Mouse (Mus musculus) limb, embryonic 11.5 days (tissue): ENCODE measurements around the gene Col7a1. TPM values are rescaled to one million over a fixed set of nuclear protein-coding genes. Genes with fewer than 3 reads are reported as not detected.

ENCODE experiments used
- ATAC-seq: fragments of 200-750 bp; cut with Nextera tagmentation; 2 replicates; pipeline ENCODE4 v1.8.0; 2017; ENCODE audit warnings: low read depth; ENCODE audit not compliant: insufficient number of reproducible peaks, low FRiP score, low TSS enrichment
- DNase-seq: peaks from one replicate; pipeline ENCODE4 v3.0.0-alpha.2; 2015; ENCODE audit warnings: low spot score
- H3K27ac ChIP-seq: fragments of 300-500 bp; sonication (generic); replicated peaks from 2 replicates; pipeline ENCODE4 v1.5.1; 2014; ENCODE audit warnings: low read depth, mild to moderate bottlenecking, low read length
- H3K27me3 ChIP-seq: fragments of 300-500 bp; sonication (generic); 2 replicates; pipeline ENCODE4 v1.6.1; 2014; ENCODE audit warnings: mild to moderate bottlenecking, low read length, mixed read lengths; ENCODE audit not compliant: control insufficient read depth, insufficient read depth
- H3K36me3 ChIP-seq: fragments of 300-500 bp; sonication (generic); 2 replicates; pipeline ENCODE4 v1.6.1; 2014; ENCODE audit warnings: mild to moderate bottlenecking, low read length, moderate library complexity, mixed read lengths; ENCODE audit not compliant: control insufficient read depth, insufficient read depth
- H3K4me1 ChIP-seq: fragments of 300-500 bp; sonication (generic); 2 replicates; pipeline ENCODE4 v1.6.1; 2014; ENCODE audit warnings: low read length, mixed read lengths; ENCODE audit not compliant: control insufficient read depth, insufficient read depth
- H3K4me2 ChIP-seq: fragments of 300-500 bp; sonication (generic); 2 replicates; pipeline ENCODE4 v1.6.1; 2014; ENCODE audit warnings: low read depth, mild to moderate bottlenecking, moderate library complexity; ENCODE audit not compliant: severe bottlenecking
- H3K4me3 ChIP-seq: fragments of 300-500 bp; sonication (generic); 2 replicates; pipeline ENCODE4 v1.5.1; 2014; ENCODE audit warnings: low read depth, low read length
- H3K9ac ChIP-seq: fragments of 300-500 bp; sonication (generic); 2 replicates; pipeline ENCODE4 v1.6.1; 2014; ENCODE audit warnings: mild to moderate bottlenecking, low read length
- H3K9me3 ChIP-seq: fragments of 300-500 bp; sonication (generic); 2 replicates; pipeline ENCODE4 v1.6.1; 2016; ENCODE audit warnings: low read length; ENCODE audit not compliant: control insufficient read depth
- WGBS: fragments of 180-500 bp; shearing (Covaris S2); extraction: QIAGEN DNeasy Blood & Tissue Kit; methylation state at CpG from one replicate; pipeline ENCODE4 v1.1.7; 2014; 5-methylcytosine and 5-hydroxymethylcytosine counted together
- polyA plus RNA-seq: library from polyadenylated mRNA; unstranded; fragments of >200 nt; fragmentation: Nextera tagmentation; extraction: Ambion mirVana; gene quantifications from 2 replicates; pipeline ENCODE4 v1.2.1, GENCODE M21; 2014

Col7a1 gene
- polyA plus RNA-seq, 1 experiment from 2014 or later = 4.7 TPM

DNA sequence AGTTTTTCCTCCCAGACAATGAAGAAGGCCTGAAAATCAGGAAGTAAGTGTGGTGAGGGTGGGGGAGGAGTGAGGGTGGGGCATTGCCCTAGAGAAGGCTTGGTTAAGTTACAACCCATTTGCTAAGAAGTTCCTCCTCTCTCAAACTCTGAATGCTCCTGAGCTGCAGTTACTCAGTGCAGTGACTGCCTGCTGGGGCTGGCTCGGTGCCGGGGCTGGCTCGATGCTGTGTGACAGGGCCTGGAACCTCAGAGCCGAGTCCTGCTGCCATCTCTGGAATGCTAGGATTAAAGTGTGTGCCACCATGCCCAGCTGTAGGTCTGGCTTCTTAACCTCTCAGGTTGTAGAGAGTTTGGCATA is 45.8 kb downstream of the Col7a1 start:
- H3K27ac ChIP-seq = no peak overlapping the region
- H3K4me3 ChIP-seq = no peak overlapping the region
- 79% methylated on average over 4 of the region's 4 CpGs for WGBS
- DNase-seq (no peak), ATAC-seq (no peak)
- no peak overlapping the region for H3K9ac ChIP-seq
- no peaks in the 10 kb centered on the region for H3K36me3 ChIP-seq
- H3K27me3 ChIP-seq = no peaks in the 10 kb centered on the region
- H3K4me1 ChIP-seq = 0 out of 2 replicates have a peak, but pooled peaks cover 10% of the 10 kb centered on the region
- no peaks in the 10 kb centered on the region for H3K9me3 ChIP-seq
- no peak overlapping the region for H3K4me2 ChIP-seq

DNA sequence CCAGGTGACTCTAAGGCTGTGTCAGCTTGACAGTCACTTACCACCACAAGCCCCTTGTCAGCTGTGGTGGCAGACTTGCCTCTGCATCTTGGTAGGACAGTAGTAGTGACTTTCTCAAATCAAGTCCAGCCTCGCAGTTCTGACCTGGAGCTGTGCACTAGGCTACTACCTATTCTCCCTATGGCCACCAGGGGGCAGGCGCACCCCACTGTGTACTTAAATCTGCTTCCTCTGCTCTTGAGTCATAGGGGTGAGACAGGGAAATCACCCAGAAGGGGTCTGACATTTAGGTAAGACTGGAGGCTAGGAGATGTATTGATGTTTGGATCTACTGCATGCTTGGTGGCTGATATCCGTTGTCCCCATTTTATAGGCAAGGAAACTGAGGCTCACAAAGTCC is 47.3 kb downstream of the Col7a1 start:
- H3K4me1 ChIP-seq = 0 out of 2 replicates have a peak, but pooled peaks cover 3% of the 10 kb centered on the region
- no peak overlapping the region for H3K4me2 ChIP-seq
- H3K9me3 ChIP-seq = no peaks in the 10 kb centered on the region
- 6% methylated on average over 3 of the region's 3 CpGs for WGBS
- no peak overlapping the region for H3K4me3 ChIP-seq
- ATAC-seq (0 out of 2 replicates have a peak, but pooled peaks have one; percentile 49), DNase-seq (peak; percentile 72)
- H3K36me3 ChIP-seq = no peaks in the 10 kb centered on the region
- no peak overlapping the region for H3K9ac ChIP-seq
- no peak overlapping the region for H3K27ac ChIP-seq
- no peaks in the 10 kb centered on the region for H3K27me3 ChIP-seq

DNA sequence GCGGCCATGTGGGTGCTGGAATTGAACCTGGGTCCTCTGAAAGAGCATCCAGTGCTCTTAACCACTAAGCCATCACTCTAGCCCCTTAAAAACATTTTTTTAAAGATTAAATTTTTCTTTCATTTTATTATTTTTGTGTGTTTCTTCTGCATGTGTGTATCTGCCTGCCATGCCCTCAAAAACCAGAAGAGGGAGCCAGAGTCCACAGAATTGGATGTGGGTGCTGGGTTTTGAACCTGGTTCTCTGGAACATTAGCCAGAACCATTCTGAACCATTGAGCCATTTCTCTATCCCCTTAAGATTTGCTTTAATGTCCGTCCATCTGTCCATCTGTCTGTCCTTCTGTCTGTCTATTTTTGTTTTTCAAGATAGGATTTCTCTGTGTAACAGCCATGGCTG is 49.8 kb downstream of the Col7a1 start:
- Histone ChIP-seq H3K4me1 (no peaks in the 10 kb centered on the region), H3K27ac (no peak overlapping the region), H3K4me3 (no peak overlapping the region), H3K9me3 (no peaks in the 10 kb centered on the region), H3K36me3 (no peaks in the 10 kb centered on the region), H3K27me3 (no peaks in the 10 kb centered on the region), H3K9ac (no peak overlapping the region), H3K4me2 (no peak overlapping the region)
- WGBS = 49% methylated on average over 2 of the region's 2 CpGs
- ATAC-seq = no peak
- DNase-seq = peak; percentile 76

DNA sequence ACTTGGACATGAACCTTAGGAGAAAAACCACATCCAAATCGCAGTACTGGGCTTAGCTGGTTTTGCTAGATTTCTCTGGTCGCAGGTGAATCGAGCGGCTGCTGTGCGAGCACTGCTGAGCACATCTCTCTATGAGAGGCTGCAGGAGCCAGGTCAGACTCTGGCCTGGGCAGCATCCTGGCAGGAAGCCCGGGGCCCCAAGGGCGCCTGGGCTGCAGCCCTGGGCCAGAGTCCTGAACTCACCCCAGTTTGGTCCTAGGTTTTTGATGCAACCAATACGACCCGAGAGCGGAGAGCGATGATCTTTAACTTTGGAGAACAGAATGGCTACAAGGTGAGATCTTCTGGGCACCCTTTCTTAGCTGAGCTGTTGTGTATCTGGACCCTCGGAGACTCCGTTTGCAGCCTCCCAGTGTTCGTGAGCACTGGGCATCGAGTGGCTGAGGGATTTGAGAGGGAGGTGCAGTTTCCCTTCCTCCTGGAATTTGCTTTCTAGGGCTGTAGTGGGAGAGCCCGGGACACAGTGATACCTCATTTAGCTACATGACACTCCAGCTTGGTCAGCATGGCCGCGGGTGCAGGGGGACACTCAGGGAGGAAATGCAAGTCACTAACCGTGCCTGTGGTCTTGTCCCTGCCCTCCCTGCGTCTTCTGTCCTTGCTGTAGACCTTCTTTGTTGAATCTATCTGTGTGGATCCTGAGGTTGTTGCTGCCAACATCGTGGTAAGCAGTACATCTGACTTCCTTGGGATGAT is 53.8 kb downstream of the Col7a1 start:
- Histone ChIP-seq H3K4me3 (no peak overlapping the region), H3K27ac (no peak overlapping the region), H3K36me3 (no peaks in the 10 kb centered on the region), H3K4me1 (peaks cover 8% of the 10 kb centered on the region; the same call in 1 of the 2 replicates), H3K4me2 (no peak overlapping the region), H3K27me3 (no peaks in the 10 kb centered on the region), H3K9ac (no peak overlapping the region), H3K9me3 (no peaks in the 10 kb centered on the region)
- 86% methylated on average over 21 of the region's 21 CpGs for WGBS
- ATAC-seq = no peak
- no peak for DNase-seq

DNA sequence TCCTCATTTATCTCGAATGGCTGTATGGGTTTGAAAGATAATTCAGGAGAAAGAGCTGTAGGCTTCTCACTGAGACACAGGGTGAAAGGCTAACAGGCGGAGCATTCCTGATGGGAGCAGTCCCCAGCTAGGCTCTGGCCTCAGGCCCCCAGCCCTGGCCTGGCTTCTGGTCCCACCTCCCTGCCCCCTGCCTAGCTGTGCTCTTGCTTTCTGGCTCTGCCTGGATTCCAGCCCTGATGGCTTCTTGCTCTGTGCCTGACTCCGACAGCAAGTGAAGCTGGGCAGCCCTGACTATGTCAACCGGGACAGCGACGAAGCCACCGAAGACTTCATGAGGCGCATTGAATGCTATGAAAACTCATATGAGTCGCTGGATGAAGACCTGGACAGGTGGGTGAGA is 54.7 kb downstream of the Col7a1 start:
- Histone ChIP-seq H3K9ac (no peak overlapping the region), H3K9me3 (no peaks in the 10 kb centered on the region), H3K27me3 (no peaks in the 10 kb centered on the region), H3K4me2 (no peak overlapping the region), H3K27ac (no peak overlapping the region), H3K36me3 (no peaks in the 10 kb centered on the region), H3K4me3 (no peak overlapping the region), H3K4me1 (peaks cover 8% of the 10 kb centered on the region; the same call in 1 of the 2 replicates)
- DNase-seq (no peak), ATAC-seq (no peak)
- WGBS = 90% methylated on average over 9 of the region's 9 CpGs

DNA sequence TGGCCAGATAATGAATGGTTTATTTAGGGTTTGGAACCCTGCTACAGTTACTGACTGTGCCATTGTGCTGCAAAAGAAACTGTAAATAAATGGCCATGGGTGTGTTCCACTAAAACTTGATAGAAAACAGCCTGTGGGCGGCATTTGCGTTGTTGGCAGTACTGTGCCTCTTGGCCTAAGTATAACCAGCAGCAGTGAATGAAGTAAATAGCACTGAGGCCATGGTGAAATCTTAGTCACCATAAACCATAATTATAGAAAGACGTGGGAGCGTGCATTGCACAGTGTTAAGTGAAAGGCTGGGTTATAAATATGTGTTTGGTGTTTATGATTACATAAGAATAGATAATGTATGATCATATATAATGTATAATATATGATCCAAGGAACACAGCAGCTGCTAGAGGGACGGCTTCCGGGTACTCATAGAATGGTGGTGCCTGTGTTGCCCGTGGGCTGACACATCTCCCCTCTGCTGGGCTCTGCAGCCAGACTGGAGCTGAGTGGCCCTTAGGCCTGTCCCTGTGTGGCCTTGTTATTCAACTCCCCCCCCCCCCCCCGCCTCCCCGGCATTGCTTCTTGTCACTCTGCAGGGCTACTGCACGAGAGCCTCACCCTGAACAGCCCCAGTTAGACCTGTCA is 55.7 kb downstream of the Col7a1 start:
- 66% methylated on average over 9 of the region's 10 CpGs for WGBS
- Histone ChIP-seq H3K4me2 (no peak overlapping the region), H3K9me3 (no peaks in the 10 kb centered on the region), H3K27ac (no peak overlapping the region), H3K4me3 (no peak overlapping the region), H3K4me1 (peaks cover 8% of the 10 kb centered on the region; the same call in 1 of the 2 replicates), H3K27me3 (no peaks in the 10 kb centered on the region), H3K9ac (no peak overlapping the region), H3K36me3 (no peaks in the 10 kb centered on the region)
- ATAC-seq (no peak), DNase-seq (no peak)

DNA sequence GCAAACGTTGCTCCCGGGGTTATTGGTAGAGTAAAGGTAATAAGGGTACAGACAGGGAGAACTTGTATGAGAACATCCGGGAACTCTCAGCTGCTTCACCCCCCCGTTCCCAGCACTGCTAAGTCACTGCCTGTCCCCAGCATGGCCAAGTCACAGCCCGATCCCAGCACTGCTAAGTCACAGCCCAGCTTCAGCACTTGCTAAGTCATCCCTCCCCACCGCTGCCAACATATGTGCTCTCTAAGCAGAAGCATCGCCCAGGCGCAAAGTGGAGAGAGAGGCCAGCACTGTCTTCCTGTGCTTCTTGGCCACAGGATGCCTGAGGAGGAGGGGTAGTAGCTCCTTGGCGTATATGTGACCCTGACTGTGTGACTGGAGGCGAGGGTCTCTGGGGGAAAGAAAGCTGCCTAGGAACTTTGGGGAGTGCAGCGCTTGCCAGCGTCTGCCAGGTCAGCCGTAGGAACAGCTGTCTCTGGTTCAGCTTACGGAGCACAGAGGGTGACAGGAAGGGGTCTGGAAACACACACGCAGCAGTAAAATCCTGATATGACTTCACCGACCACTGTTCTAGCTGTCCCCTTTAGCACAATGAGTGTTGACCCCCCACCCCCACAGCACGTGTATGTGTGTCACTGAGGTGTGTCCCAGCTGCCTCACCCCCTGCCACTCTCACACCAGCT is 56.4 kb downstream of the Col7a1 start:
- Histone ChIP-seq H3K9me3 (no peaks in the 10 kb centered on the region), H3K4me1 (peaks cover 8% of the 10 kb centered on the region; the same call in 1 of the 2 replicates), H3K9ac (no peak overlapping the region; the same call in 1 of the 2 replicates), H3K36me3 (no peaks in the 10 kb centered on the region), H3K27me3 (no peaks in the 10 kb centered on the region), H3K4me3 (no peak overlapping the region), H3K4me2 (no peak overlapping the region), H3K27ac (no peak overlapping the region)
- WGBS = 37% methylated on average over 17 of the region's 17 CpGs
- DNase-seq (no peak), ATAC-seq (peak; percentile 23; the same call in 1 of the 2 replicates)

DNA sequence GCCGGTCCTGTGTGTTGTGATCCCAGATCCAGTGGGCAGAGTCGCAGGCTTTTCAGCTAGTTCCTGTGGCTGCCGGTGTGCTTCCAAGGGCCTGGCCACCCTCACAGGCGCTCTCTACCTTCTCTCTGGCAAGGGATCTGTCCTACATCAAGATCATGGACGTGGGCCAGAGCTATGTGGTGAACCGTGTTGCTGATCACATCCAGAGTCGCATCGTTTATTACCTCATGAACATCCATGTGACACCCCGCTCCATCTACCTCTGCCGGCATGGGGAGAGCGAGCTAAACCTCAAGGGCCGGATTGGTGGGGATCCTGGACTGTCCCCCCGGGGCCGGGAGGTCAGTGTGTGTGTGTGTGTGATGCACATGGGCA is 56.9 kb downstream of the Col7a1 start:
- Histone ChIP-seq H3K4me2 (no peak overlapping the region), H3K27ac (no peak overlapping the region), H3K9me3 (no peaks in the 10 kb centered on the region), H3K27me3 (no peaks in the 10 kb centered on the region), H3K36me3 (no peaks in the 10 kb centered on the region), H3K4me3 (no peak overlapping the region), H3K4me1 (peaks cover 8% of the 10 kb centered on the region; the same call in 1 of the 2 replicates), H3K9ac (no peak overlapping the region)
- DNase-seq = no peak
- WGBS = 74% methylated on average over 14 of the region's 14 CpGs
- no peak for ATAC-seq
